Mouse (Mus musculus): ENCODE data around the gene Dffb. TPM values are rescaled to one million over a fixed set of nuclear protein-coding genes. Genes with fewer than 3 reads are reported as not detected.

Gene Dffb
- polyA plus RNA-seq, 1 experiment from 2014 or later = 2.0 TPM

GRCm38 (mm10) chr4:153993505-153993904, 18.6 kb upstream of the Dffb start:
- Histone ChIP-seq H3K36me3 (ENCODE audit: inconsistent target) (peaks cover 68% of the 10 kb centered on the region), H3K27ac (no peak overlapping the region), H3K79me2 (ENCODE audit: inconsistent target) (no peaks in the 10 kb centered on the region), H3K4me3 (ENCODE audit: inconsistent target) (no peak overlapping the region)
- WGBS (ENCODE audit: missing documents) = 99% methylated on average over 7 of the region's 8 CpGs

GRCm38 (mm10) chr4:153992715-153993114, 17.8 kb upstream of the Dffb start:
- Histone ChIP-seq H3K4me3 (ENCODE audit: inconsistent target) (no peak overlapping the region), H3K36me3 (ENCODE audit: inconsistent target) (peaks cover 76% of the 10 kb centered on the region), H3K27ac (no peak overlapping the region), H3K79me2 (ENCODE audit: inconsistent target) (no peaks in the 10 kb centered on the region)
- 91% methylated on average over 10 of the region's 10 CpGs for WGBS (ENCODE audit: missing documents)

GRCm38 (mm10) chr4:153980470-153980869, 5.5 kb upstream of the Dffb start:
- H3K79me2 ChIP-seq (ENCODE audit: inconsistent target) = peaks cover 30% of the 10 kb centered on the region
- no peak overlapping the region for H3K27ac ChIP-seq
- peaks cover 51% of the 10 kb centered on the region for H3K36me3 ChIP-seq (ENCODE audit: inconsistent target)
- H3K4me3 ChIP-seq (ENCODE audit: inconsistent target) = no peak overlapping the region
- WGBS (ENCODE audit: missing documents) = 90% methylated on average over 11 of the region's 11 CpGs

GRCm38 (mm10) chr4:153979243-153979642, 4.3 kb upstream of the Dffb start:
- 50% methylated on average over 10 of the region's 10 CpGs for WGBS (ENCODE audit: missing documents)

GRCm38 (mm10) chr4:153975768-153976167, 842 bp upstream of the Dffb start:
- Histone ChIP-seq H3K36me3 (ENCODE audit: inconsistent target) (peaks cover 19% of the 10 kb centered on the region; the same call in 1 of the 2 replicates), H3K27ac (no peak overlapping the region), H3K79me2 (ENCODE audit: inconsistent target) (peaks cover 38% of the 10 kb centered on the region), H3K4me3 (ENCODE audit: inconsistent target) (peak overlapping the region; percentile 64)
- WGBS (ENCODE audit: missing documents) = 30% methylated on average over 4 of the region's 6 CpGs

More at GRCm38 (mm10) chr4:153979243-153979642, 4.3 kb upstream of the Dffb start:
- H3K79me2 ChIP-seq (ENCODE audit: inconsistent target) = peaks cover 36% of the 10 kb centered on the region
- H3K36me3 ChIP-seq (ENCODE audit: inconsistent target) = peaks cover 38% of the 10 kb centered on the region; the same call in 1 of the 2 replicates
- no peak overlapping the region for H3K27ac ChIP-seq
- no peak overlapping the region for H3K4me3 ChIP-seq (ENCODE audit: inconsistent target)

GRCm38 (mm10) chr4:153975292-153975662, 351 bp upstream of the Dffb start:
- H3K4me3 ChIP-seq (ENCODE audit: inconsistent target) = peak overlapping the region; percentile 64
- under 1% methylated on average over 33 of the region's 33 CpGs for WGBS (ENCODE audit: missing documents)
- H3K27ac ChIP-seq = no peak overlapping the region
- peaks cover 18% of the 10 kb centered on the region; the same call in 1 of the 2 replicates for H3K36me3 ChIP-seq (ENCODE audit: inconsistent target)
- H3K79me2 ChIP-seq (ENCODE audit: inconsistent target) = peaks cover 38% of the 10 kb centered on the region

- Histone ChIP-seq H3K79me2 (ENCODE audit: inconsistent target) (no peaks in the 10 kb centered on the region), H3K36me3 (ENCODE audit: inconsistent target) (peaks cover 57% of the 10 kb centered on the region), H3K4me3 (ENCODE audit: inconsistent target) (no peak overlapping the region), H3K27ac (no peak overlapping the region)
- 89% methylated on average over 2 of the region's 2 CpGs for WGBS (ENCODE audit: missing documents)
Measured at GRCm38 (mm10) chr4:153968063-153968462, 6.9 kb downstream of the Dffb start.

GRCm38 (mm10) chr4:153967556-153967955, 7.4 kb downstream of the Dffb start:
- WGBS (ENCODE audit: missing documents) = 88% methylated on average over 2 of the region's 2 CpGs
- Histone ChIP-seq H3K36me3 (ENCODE audit: inconsistent target) (peaks cover 57% of the 10 kb centered on the region), H3K79me2 (ENCODE audit: inconsistent target) (no peaks in the 10 kb centered on the region), H3K27ac (no peak overlapping the region), H3K4me3 (ENCODE audit: inconsistent target) (no peak overlapping the region)

- H3K4me3 ChIP-seq (ENCODE audit: inconsistent target) = no peak overlapping the region
- no peak overlapping the region for H3K27ac ChIP-seq
- no peaks in the 10 kb centered on the region for H3K79me2 ChIP-seq (ENCODE audit: inconsistent target)
- WGBS (ENCODE audit: missing documents) = 93% methylated on average over 5 of the region's 5 CpGs
- peaks cover 62% of the 10 kb centered on the region for H3K36me3 ChIP-seq (ENCODE audit: inconsistent target)
Measured at GRCm38 (mm10) chr4:153966651-153967050, 8.3 kb downstream of the Dffb start.

GRCm38 (mm10) chr4:153962631-153963030, 12.3 kb downstream of the Dffb start:
- peaks cover 53% of the 10 kb centered on the region for H3K36me3 ChIP-seq (ENCODE audit: inconsistent target)
- WGBS (ENCODE audit: missing documents) = 87% methylated on average over 7 of the region's 7 CpGs

GRCm38 (mm10) chr4:153957444-153958250, 17.3 kb downstream of the Dffb start:
- Histone ChIP-seq H3K27ac (peak overlapping the region; percentile 52), H3K4me3 (ENCODE audit: inconsistent target) (peak overlapping the region; percentile 81), H3K36me3 (ENCODE audit: inconsistent target) (peaks cover 16% of the 10 kb centered on the region), H3K79me2 (ENCODE audit: inconsistent target) (peaks cover 18% of the 10 kb centered on the region)
- WGBS (ENCODE audit: missing documents) = 1% methylated on average over 32 of the region's 37 CpGs

More at GRCm38 (mm10) chr4:153962631-153963030, 12.3 kb downstream of the Dffb start:
- H3K27ac ChIP-seq = no peak overlapping the region
- peaks cover 17% of the 10 kb centered on the region for H3K79me2 ChIP-seq (ENCODE audit: inconsistent target)
- H3K4me3 ChIP-seq (ENCODE audit: inconsistent target) = no peak overlapping the region

- H3K79me2 ChIP-seq (ENCODE audit: inconsistent target) = peaks cover 18% of the 10 kb centered on the region
- peak within 1 kb of the TSS; percentile 81 for H3K4me3 ChIP-seq (ENCODE audit: inconsistent target)
- peak within 1 kb of the TSS; percentile 52 for H3K27ac ChIP-seq
- H3K36me3 ChIP-seq (ENCODE audit: inconsistent target) = peaks cover 13% of the 10 kb centered on the region
- WGBS (ENCODE audit: missing documents) = 3% methylated on average over 55 of the region's 67 CpGs
Measured at GRCm38 (mm10) chr4:153956569-153957405, 18.1 kb downstream of the Dffb start, which contains the start of gene A430005L14Rik. Gene A430005L14Rik, plus strand, starts transcription at chr4:153957237.

- Histone ChIP-seq H3K4me3 (ENCODE audit: inconsistent target) (no peak overlapping the region), H3K36me3 (ENCODE audit: inconsistent target) (peaks cover 2% of the 10 kb centered on the region; the same call in 1 of the 2 replicates), H3K79me2 (ENCODE audit: inconsistent target) (peaks cover 18% of the 10 kb centered on the region), H3K27ac (no peak overlapping the region)
- 97% methylated on average over 8 of the region's 8 CpGs for WGBS (ENCODE audit: missing documents)
Measured at GRCm38 (mm10) chr4:153955651-153956050, 19.3 kb downstream of the Dffb start.

- no peak overlapping the region for H3K4me3 ChIP-seq (ENCODE audit: inconsistent target)
- WGBS (ENCODE audit: missing documents) = 63% methylated on average over 5 of the region's 5 CpGs
- H3K79me2 ChIP-seq (ENCODE audit: inconsistent target) = no peaks in the 10 kb centered on the region
- no peaks in the 10 kb centered on the region for H3K36me3 ChIP-seq (ENCODE audit: inconsistent target)
- H3K27ac ChIP-seq = no peak overlapping the region
Measured at GRCm38 (mm10) chr4:153951692-153952091, 23.2 kb downstream of the Dffb start.
